Mouse (Mus musculus): ENCODE results near the gene Coro7.
"Not testable (repeated sequence)": the region's sequence is repeated elsewhere in the genome, so short reads cannot be mapped to it uniquely, and the experiment has no call there.

The Coro7 gene

DNA sequence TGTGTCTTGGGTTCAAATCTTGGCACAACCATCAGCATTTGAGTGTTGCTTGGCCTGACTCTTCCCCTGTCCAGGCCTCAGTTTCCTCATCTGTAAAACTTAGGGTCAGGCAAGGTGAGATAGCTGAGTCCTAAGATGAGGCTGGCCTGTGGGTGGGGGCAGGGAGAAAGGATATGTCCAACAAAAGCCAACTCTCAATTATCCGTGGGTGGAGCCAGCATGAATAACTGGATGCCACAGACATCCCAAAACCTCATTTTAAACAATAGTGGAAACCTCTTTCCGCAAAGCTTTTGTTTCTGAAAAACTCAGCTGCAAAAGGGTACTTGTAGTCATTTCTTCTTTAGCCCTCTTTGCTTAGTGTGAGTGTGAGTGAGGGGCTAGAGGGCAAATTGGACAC lies 82.7 kb downstream of the Coro7 start:
- in situ Hi-C loops (cut with MboI, MseI), result no loop called here

GRCm38 (mm10) chr16:4596141-4596728 lies 83.3 kb downstream of the Coro7 start:
- in situ Hi-C loops (cut with MboI, MseI), result no loop called here

DNA sequence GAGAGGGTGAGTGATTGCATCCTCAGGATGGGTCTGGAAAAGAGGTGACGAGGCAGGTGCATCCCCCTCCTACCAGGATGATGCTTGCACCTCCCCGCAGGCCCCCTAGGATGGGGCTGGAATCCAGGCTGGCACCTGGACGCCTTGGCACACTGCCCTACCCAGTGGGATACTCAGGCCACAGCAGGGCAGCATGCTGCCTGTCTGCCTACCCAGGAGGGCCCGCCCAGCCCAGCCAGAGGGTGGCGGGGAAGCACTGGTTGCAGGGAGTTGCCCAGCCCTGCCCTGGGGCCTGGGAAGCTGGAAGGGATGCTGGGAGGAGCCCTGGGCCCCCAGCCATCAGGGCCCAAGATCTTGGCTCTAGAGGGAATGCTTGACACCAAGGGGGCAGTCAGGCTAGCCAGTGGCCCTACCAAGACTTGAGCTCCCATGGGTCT lies 84.0 kb downstream of the Coro7 start:
- in situ Hi-C loops (cut with MboI, MseI), result no loop called here

- in situ Hi-C loops (cut with MboI, MseI), result no loop called here
Measured at GRCm38 (mm10) chr16:4594814-4595526, 84.6 kb downstream of the Coro7 start.

- in situ Hi-C loops (cut with MboI, MseI), result no loop called here
Measured at GRCm38 (mm10) chr16:4593971-4594813, 85.4 kb downstream of the Coro7 start, which contains the start of gene Glis2. TSS of gene Glis2 (plus strand) at chr16:4594713.

DNA sequence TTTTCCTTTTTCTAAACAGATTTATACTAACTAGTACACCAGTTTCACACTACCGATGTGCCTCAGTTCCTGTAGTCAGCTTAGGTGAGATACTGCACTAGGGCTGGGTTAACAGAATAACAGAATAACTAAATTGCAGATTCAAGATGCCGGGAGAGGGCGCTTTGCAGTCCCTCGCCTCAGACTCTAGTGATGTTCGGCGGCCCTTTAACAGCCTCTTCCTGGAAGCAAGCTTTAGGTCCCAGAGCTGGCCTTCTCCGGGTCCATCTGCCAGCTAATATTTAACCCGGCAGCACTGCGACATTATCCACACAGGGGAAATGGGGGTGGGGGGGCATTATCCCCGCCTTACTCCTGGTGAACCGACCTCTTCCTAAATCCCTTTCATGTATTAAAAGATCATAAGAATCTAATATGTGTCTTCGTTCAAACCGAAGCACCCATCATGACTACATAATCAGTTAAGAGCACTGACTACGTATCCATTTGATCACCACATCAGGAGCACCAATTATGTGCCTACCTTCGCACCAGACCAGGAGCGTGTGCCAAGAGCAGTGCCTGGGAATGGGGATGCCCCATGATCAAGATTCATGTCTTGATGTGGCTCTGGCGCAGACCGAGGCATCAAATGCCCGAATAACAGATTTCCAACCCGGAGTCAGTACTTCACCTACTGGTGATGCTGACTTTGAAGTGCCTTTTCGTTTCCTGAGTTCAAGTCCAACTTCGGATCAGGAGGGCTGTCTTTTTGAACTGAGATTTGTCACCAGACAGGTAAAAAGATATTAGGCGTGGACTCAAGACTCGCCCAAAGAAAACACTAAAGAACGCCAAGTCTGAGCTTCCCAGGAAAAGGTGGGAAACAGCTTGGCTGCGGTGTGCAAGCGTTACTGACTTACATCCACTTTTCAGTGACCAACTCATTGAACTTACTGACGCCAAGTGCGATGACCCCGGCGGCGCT lies 86.4 kb downstream of the Coro7 start:
- in situ Hi-C loops (cut with MboI, MseI), result no loop called here

- in situ Hi-C loops (cut with MboI, MseI), result no loop called here
Measured at GRCm38 (mm10) chr16:4590236-4590635, 89.3 kb downstream of the Coro7 start.

DNA sequence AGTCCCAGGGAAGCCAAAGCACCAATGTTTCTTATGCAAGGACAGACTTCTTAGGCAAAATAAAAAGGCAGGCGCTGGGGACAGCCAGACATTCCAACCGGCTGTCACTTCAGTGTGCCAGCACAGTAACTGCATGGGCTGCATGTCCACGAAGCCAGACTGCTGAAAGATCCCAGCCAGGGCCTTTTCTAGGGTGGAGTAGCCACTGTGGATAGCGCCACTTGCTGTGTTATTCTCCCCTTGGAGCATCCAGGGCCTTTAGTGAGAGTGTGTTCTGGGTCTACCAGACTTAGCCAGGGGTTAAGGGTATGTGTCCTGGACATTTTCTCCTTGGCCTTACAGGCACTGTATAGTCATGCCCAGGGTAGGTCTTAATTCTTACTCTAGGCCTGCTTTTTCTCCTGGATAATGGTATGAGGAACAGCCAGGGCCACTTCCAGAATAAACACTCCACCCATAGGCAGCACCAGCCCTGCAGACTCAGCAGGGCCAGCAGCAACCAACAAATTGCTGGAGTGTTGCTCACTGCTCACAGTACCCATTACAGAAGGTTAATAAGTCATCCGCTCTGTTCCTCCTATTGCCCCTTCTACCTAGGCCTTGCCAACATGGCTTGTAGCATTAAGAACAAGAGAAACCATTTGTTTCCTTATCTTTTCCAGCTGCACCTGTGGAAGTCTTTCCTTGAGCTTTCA lies 91.9 kb downstream of the Coro7 start:
- in situ Hi-C loops (cut with MboI, MseI), result no loop called here

GRCm38 (mm10) chr16:4586531-4587123 lies 93.0 kb downstream of the Coro7 start:
- in situ Hi-C loops (cut with MboI, MseI), result no loop called here

- in situ Hi-C loops (cut with MboI, MseI), result no loop called here
Measured at GRCm38 (mm10) chr16:4585642-4586530, 93.7 kb downstream of the Coro7 start.

GRCm38 (mm10) chr16:4584438-4584837 lies 95.1 kb downstream of the Coro7 start:
- in situ Hi-C loops (cut with MboI, MseI), result no loop called here

GRCm38 (mm10) chr16:4583807-4584206 lies 95.8 kb downstream of the Coro7 start:
- in situ Hi-C loops (cut with MboI, MseI), result no loop called here

DNA sequence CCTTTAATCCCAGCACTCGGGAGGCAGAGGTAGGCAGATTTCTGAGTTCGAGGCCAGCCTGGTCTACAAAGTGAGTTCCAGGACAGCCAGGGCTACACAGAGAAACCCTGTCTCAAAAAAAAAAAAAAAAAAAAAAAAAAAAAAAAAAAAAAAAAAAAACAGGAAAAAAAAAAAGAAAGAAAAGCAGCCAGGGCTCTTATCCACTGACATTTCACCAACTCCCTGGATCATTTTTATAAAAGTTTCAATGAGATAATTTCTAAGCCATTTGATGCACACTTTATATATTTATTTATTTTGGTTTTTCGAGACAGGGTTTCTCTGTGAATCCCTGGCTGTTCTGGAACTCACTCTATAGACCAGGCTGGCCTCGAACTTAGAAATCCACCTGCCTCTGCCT lies 98.4 kb downstream of the Coro7 start:
- in situ Hi-C loops (cut with MboI, MseI), result not testable (repeated sequence)

DNA sequence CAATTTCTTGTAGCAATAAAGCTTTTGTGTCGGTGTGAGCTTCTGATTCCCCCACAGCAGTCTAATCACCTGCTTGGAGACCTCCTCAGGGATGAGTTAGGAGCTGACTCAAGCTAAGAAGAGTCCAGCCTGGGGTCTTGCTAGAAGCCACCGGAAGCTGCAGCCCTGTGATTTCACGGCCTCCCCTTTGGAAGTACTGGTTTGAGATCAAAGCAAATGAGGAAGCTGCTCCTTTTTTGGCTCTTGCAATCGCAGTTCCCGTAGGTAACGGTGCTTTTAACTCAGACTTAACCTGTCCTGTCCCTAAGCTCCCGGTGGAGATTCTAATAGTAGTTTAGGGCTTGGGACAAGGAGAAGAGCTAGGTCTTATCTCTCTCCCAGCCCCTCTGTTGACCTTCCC lies 100.9 kb downstream of the Coro7 start:
- in situ Hi-C loops (cut with MboI, MseI), result no loop called here

- in situ Hi-C loops (cut with MboI, MseI), result no loop called here
Measured at GRCm38 (mm10) chr16:4576873-4577272, 102.7 kb downstream of the Coro7 start.

Data from T-helper 17 cell (primary cell).